Mouse (Mus musculus): Measurements from ENCODE around the gene Usp21. TPM values are rescaled to one million over a fixed set of nuclear protein-coding genes. Genes with fewer than 3 reads are reported as not detected.

Gene Usp21
- polyA plus RNA-seq, 1 experiment from 2014 or later = 89.7 TPM

- no peaks in the 10 kb centered on the region for H3K9me3 ChIP-seq
- H3K4me3 ChIP-seq = no peak overlapping the region
- H3K4me1 ChIP-seq = no peaks in the 10 kb centered on the region
- H3K9ac ChIP-seq = no peak overlapping the region
- H3K36me3 ChIP-seq = peaks cover 57% of the 10 kb centered on the region
- 84% methylated on average over 4 of the region's 4 CpGs for WGBS
- no peak overlapping the region for H3K27ac ChIP-seq
- no peak overlapping the region for H3K4me2 ChIP-seq
- no peak for ATAC-seq (ENCODE audit: borderline replicate concordance, extremely low read depth, low FRiP score, low TSS enrichment)
- H3K27me3 ChIP-seq = no peaks in the 10 kb centered on the region
Observed at GRCm38 (mm10) chr1:171234538-171234937, 53.3 kb downstream of the Usp21 start.

DNA sequence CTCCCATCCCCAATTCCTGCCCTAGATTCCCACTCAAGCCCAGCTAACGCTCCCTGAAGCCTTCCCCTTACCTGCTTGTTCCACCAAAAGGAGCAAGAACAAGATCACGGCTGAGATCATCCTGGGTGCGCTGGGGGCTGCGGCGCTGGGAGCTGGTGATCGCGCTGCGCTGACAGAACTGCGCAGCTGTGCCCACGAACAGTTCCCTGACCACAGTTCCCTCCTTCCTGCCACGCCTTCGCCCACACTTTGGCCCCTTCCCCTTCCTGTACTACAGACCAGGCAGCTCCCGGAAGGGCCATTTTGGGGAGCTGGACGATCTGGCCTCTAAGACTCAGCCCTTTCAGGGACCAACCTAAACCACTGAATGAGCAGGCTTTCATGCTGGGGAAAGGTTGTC, 53.7 kb downstream of the Usp21 start, which contains the start of gene Fcer1g:
Fcer1g (minus strand) TSS at position 240 of the 400 bp plus-strand sequence.
- Histone ChIP-seq H3K9ac (no peak within 1 kb of the TSS), H3K36me3 (peaks cover 54% of the 10 kb centered on the region), H3K4me2 (no peak within 1 kb of the TSS), H3K27ac (peak within 1 kb of the TSS; percentile 1; the same call in 1 of the 2 replicates), H3K9me3 (no peaks in the 10 kb centered on the region), H3K4me3 (no peak within 1 kb of the TSS), H3K4me1 (no peaks in the 10 kb centered on the region), H3K27me3 (no peaks in the 10 kb centered on the region)
- 80% methylated on average over 14 of the region's 14 CpGs for WGBS
- ATAC-seq (ENCODE audit: borderline replicate concordance, extremely low read depth, low FRiP score, low TSS enrichment) = no peak

- WGBS = 75% methylated on average over 12 of the region's 12 CpGs
- Histone ChIP-seq H3K27ac (peak overlapping the region; percentile 1; the same call in 1 of the 2 replicates), H3K9me3 (no peaks in the 10 kb centered on the region), H3K9ac (no peak overlapping the region), H3K4me3 (no peak overlapping the region), H3K4me2 (no peak overlapping the region), H3K36me3 (peaks cover 44% of the 10 kb centered on the region), H3K4me1 (no peaks in the 10 kb centered on the region), H3K27me3 (no peaks in the 10 kb centered on the region)
- no peak for ATAC-seq (ENCODE audit: borderline replicate concordance, extremely low read depth, low FRiP score, low TSS enrichment)
Observed at GRCm38 (mm10) chr1:171232800-171233730, 54.7 kb downstream of the Usp21 start.

DNA sequence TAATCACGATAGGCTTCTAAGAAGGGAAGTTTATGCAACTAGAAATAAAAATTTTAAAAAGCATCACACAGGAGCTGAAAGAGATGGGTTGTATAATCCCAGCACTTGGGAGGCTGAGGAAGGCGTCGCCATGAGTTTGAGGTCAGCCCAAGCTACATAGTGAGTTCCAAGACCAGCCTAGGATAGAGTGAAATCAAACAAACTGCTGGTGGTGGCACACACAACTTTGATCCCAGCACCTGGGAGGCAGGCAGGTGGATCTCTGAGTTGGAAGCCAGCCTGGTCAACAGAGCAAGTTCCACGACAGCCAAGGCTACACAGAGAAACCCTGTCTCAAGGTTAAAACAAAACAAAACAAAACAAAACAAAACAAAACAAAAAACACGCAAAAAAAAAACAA, 55.4 kb downstream of the Usp21 start:
- Histone ChIP-seq H3K9ac (no peak overlapping the region), H3K4me2 (no peak overlapping the region), H3K4me3 (no peak overlapping the region), H3K36me3 (peaks cover 37% of the 10 kb centered on the region), H3K27me3 (no peaks in the 10 kb centered on the region), H3K4me1 (no peaks in the 10 kb centered on the region), H3K9me3 (no peaks in the 10 kb centered on the region), H3K27ac (no peak overlapping the region)
- ATAC-seq (ENCODE audit: borderline replicate concordance, extremely low read depth, low FRiP score, low TSS enrichment) = no peak
- 71% methylated on average over 5 of the region's 5 CpGs for WGBS

Other genes starting within 250 kb of the Usp21 start
- gene Fcgr3, start 223.1 kb downstream of the Usp21 start, polyA plus RNA-seq (2015; fragmentation: Nextera tagmentation; extraction: Ambion mirVana) = 13.2 and 15.1 TPM in 2 replicates
- 7.2 and 8.3 TPM in 2 replicates for gene Cfap126, start 174.1 kb downstream of the Usp21 start, polyA plus RNA-seq (2015; fragmentation: Nextera tagmentation; extraction: Ambion mirVana)
- 256 and 267 TPM in 2 replicates for gene Sdhc, start 137.4 kb downstream of the Usp21 start, polyA plus RNA-seq (2015; fragmentation: Nextera tagmentation; extraction: Ambion mirVana)
- gene Mpz, start 137.3 kb downstream of the Usp21 start, polyA plus RNA-seq (2015; fragmentation: Nextera tagmentation; extraction: Ambion mirVana) = 0.69 and 1.0 TPM in 2 replicates
- gene Pcp4l1, start 91.7 kb downstream of the Usp21 start, polyA plus RNA-seq (2015; fragmentation: Nextera tagmentation; extraction: Ambion mirVana) = 5.0 and 5.9 TPM in 2 replicates
- gene Nr1i3, start 74.0 kb downstream of the Usp21 start, polyA plus RNA-seq (2015; fragmentation: Nextera tagmentation; extraction: Ambion mirVana) = 0.20 and 0.33 TPM in 2 replicates
- gene Tomm40l, start 65.5 kb downstream of the Usp21 start, polyA plus RNA-seq (2015; fragmentation: Nextera tagmentation; extraction: Ambion mirVana) = 34.9 and 35.4 TPM in 2 replicates
- 9.5 and 38.1 TPM in 2 replicates for gene Apoa2, start 62.9 kb downstream of the Usp21 start, polyA plus RNA-seq (2015; fragmentation: Nextera tagmentation; extraction: Ambion mirVana)
- 46.3 and 46.7 TPM in 2 replicates for gene Fcer1g, start 53.6 kb downstream of the Usp21 start, polyA plus RNA-seq (2015; fragmentation: Nextera tagmentation; extraction: Ambion mirVana)
- 7.4 and 9.6 TPM in 2 replicates for gene Adamts4, start 37.6 kb downstream of the Usp21 start, polyA plus RNA-seq (2015; fragmentation: Nextera tagmentation; extraction: Ambion mirVana)
- gene Ndufs2, start 36.6 kb downstream of the Usp21 start, polyA plus RNA-seq (2015; fragmentation: Nextera tagmentation; extraction: Ambion mirVana) = 241 and 266 TPM in 2 replicates
- 81.2 and 87.2 TPM in 2 replicates for gene B4galt3, start 17.7 kb downstream of the Usp21 start, polyA plus RNA-seq (2015; fragmentation: Nextera tagmentation; extraction: Ambion mirVana)
- gene Ppox, start 6.8 kb downstream of the Usp21 start, polyA plus RNA-seq (2015; fragmentation: Nextera tagmentation; extraction: Ambion mirVana) = 49.3 and 50.6 TPM in 2 replicates
- gene Ufc1, start 7.0 kb upstream of the Usp21 start, polyA plus RNA-seq (2015; fragmentation: Nextera tagmentation; extraction: Ambion mirVana) = 105 and 109 TPM in 2 replicates
- gene Dedd, start 41.2 kb upstream of the Usp21 start, polyA plus RNA-seq (2015; fragmentation: Nextera tagmentation; extraction: Ambion mirVana) = 49.5 and 50.5 TPM in 2 replicates
- gene Nit1, start 57.7 kb upstream of the Usp21 start, polyA plus RNA-seq (2015; fragmentation: Nextera tagmentation; extraction: Ambion mirVana) = 38.3 and 42.6 TPM in 2 replicates
- gene Pfdn2, start 57.7 kb upstream of the Usp21 start, polyA plus RNA-seq (2015; fragmentation: Nextera tagmentation; extraction: Ambion mirVana) = 83.8 and 91.3 TPM in 2 replicates
- gene Klhdc9, start 72.8 kb upstream of the Usp21 start, polyA plus RNA-seq (2015; fragmentation: Nextera tagmentation; extraction: Ambion mirVana) = 2.1 and 2.6 TPM in 2 replicates
- gene Nectin4, start 82.1 kb upstream of the Usp21 start, polyA plus RNA-seq (2015; fragmentation: Nextera tagmentation; extraction: Ambion mirVana) = 5.1 and 7.3 TPM in 2 replicates
- 2.2 and 3.4 TPM in 2 replicates for gene Arhgap30, start 101.0 kb upstream of the Usp21 start, polyA plus RNA-seq (2015; fragmentation: Nextera tagmentation; extraction: Ambion mirVana)
- gene Usf1, start 123.3 kb upstream of the Usp21 start, polyA plus RNA-seq (2015; fragmentation: Nextera tagmentation; extraction: Ambion mirVana) = 72.9 and 85.7 TPM in 2 replicates
- gene Tstd1, start 130.9 kb upstream of the Usp21 start, polyA plus RNA-seq (2015; fragmentation: Nextera tagmentation; extraction: Ambion mirVana) = 6.4 and 7.5 TPM in 2 replicates
- gene F11r, start 149.5 kb upstream of the Usp21 start, polyA plus RNA-seq (2015; fragmentation: Nextera tagmentation; extraction: Ambion mirVana) = 102 and 115 TPM in 2 replicates
- 12.8 and 13.0 TPM in 2 replicates for gene Alyref2, start 215.5 kb upstream of the Usp21 start, polyA plus RNA-seq (2015; fragmentation: Nextera tagmentation; extraction: Ambion mirVana)
- gene Itln1, start 247.3 kb upstream of the Usp21 start, polyA plus RNA-seq (2015; fragmentation: Nextera tagmentation; extraction: Ambion mirVana) = not detected in 2 replicates